Mouse (Mus musculus): ENCODE measurements around the gene 1700019N19Rik. TPM values are rescaled to one million over a fixed set of nuclear protein-coding genes. Genes with fewer than 3 reads are reported as not detected.

Gene 1700019N19Rik
- polyA plus RNA-seq, 1 experiment from 2014 or later = not detected

DNA sequence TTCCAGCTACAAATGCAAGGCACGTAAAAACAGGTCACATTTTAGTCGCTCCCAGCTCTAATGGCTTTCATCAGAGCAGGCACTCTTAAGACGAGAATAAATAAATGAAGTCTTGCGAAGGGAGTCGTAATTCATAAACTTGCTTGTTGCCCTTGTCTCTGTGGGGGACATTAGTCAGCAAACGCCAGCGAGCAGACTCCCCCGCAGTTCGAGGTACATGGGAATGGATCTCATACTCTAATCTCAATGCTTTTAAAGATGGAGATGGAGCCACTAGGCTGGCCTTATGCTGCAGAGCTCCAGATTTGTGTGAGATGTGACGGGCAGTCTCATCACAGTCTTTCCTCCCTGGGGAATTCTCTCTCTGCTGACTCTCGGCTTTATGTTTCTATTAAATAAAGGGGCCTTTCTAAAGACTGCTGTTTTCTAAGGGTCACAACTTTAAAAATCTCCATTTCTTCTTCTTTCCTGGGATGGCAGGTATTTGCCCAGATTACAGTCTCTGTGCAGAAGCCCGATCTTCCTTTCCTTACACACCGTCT lies 39.4 kb upstream of the 1700019N19Rik start:
- Histone ChIP-seq H3K4me3 (replicated peaks; ENCODE audit: low read depth, low read length) (no peak overlapping the region), H3K4me2 (ENCODE audit: low read length) (no peak overlapping the region), H3K36me3 (ENCODE audit: insufficient read depth, low read length) (no peaks in the 10 kb centered on the region), H3K27ac (no peak overlapping the region), H3K4me1 (replicated peaks; ENCODE audit: insufficient read depth, low read length) (peaks cover 10% of the 10 kb centered on the region), H3K9me3 (replicated peaks; ENCODE audit: low read length) (no peaks in the 10 kb centered on the region), H3K27me3 (ENCODE audit: insufficient read depth, low read length) (no peaks in the 10 kb centered on the region), H3K9ac (ENCODE audit: low read depth, low read length) (no peak overlapping the region)
- DNase-seq (ENCODE audit: low spot score) (peak; percentile 64), ATAC-seq (replicated peaks; ENCODE audit: low FRiP score, low read depth) (no peak)
- TF ChIP-seq CTCF (IDR thresholded peaks at IDR 0.05; ENCODE audit: low read depth) = no peak
- 22% methylated on average over 13 of the region's 13 CpGs for WGBS

DNA sequence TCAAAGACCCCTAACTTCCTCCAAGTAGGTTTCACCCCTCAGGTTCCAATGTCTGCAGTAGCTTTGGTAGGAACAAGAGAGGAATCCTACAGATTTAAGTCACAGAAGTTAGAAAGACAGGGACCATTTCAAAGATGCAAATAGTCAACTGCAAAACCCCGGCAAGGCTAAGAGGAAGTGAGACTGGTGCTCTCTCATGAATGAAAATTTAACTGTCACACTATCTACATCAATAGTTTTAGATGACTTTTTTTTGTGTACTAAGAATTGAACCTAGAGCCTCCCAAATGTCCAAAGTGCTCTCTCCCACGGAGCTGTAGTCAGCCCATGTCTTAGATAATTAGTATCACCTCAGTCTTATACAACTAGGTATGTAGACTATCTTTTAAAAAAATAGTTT lies 38.7 kb upstream of the 1700019N19Rik start:
- Histone ChIP-seq H3K36me3 (ENCODE audit: insufficient read depth, low read length) (no peaks in the 10 kb centered on the region), H3K4me2 (ENCODE audit: low read length) (no peak overlapping the region), H3K27me3 (ENCODE audit: insufficient read depth, low read length) (no peaks in the 10 kb centered on the region), H3K9ac (ENCODE audit: low read depth, low read length) (no peak overlapping the region), H3K27ac (no peak overlapping the region), H3K9me3 (replicated peaks; ENCODE audit: low read length) (no peaks in the 10 kb centered on the region), H3K4me3 (replicated peaks; ENCODE audit: low read depth, low read length) (no peak overlapping the region), H3K4me1 (replicated peaks; ENCODE audit: insufficient read depth, low read length) (peaks cover 10% of the 10 kb centered on the region)
- TF ChIP-seq CTCF (IDR thresholded peaks at IDR 0.05; ENCODE audit: low read depth) = no peak
- DNase-seq (ENCODE audit: low spot score) (no peak), ATAC-seq (replicated peaks; ENCODE audit: low FRiP score, low read depth) (no peak)
- 59% methylated on average over 2 of the region's 2 CpGs for WGBS

DNA sequence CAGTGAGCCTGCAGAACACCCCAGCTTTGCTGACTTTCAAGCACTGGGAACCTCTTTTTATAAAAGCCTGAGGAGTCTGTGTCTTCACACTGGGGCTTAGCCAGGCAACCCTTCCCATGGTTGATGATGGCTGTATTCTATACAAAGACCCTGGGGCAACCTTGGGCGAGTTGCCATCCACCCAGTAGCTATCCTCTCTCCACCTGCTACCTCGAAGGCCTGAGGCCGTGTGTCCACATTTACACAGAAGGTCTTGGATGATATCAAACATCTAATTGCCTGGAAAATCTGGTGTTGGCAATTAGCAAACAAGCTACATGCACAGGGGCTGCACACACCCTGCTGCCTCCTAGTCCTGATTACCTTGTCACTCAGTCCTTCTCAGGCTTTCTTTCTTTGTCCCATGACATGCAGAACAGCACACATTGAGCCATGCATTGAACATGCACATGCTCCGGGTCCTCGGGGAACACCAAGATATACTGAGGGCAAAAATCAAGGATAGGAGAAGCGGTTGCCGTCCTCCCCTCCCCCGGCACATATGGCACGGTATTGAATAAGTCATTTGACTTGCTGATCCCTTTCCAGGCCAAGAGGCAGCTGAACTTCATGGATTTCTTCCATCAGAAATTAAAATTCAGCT lies 37.1 kb upstream of the 1700019N19Rik start:
- 91% methylated on average over 9 of the region's 9 CpGs for WGBS

DNA sequence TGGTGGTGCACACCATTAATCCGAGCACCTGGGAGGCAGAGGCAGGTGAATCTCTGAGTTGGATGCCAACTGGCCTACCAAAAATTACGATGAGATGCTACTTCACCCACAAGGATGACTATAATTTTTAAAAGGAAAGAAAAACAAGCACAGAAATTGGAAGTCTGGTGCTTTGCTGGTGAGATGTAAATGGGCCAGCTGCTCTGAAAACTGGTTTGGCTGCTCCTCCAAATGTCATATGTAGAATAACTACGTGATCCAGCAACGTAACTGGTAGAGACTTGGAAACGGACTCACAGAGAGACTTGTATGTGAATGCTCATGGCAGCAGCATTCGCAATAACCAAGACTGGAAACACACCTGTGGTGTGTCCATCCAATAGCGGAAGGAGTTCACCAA lies 35.9 kb upstream of the 1700019N19Rik start:
- H3K4me2 ChIP-seq (ENCODE audit: low read length) = no peak overlapping the region
- H3K4me3 ChIP-seq (replicated peaks; ENCODE audit: low read depth, low read length) = no peak overlapping the region
- peaks cover 3% of the 10 kb centered on the region; the same call in 1 of the 2 replicates for H3K4me1 ChIP-seq (replicated peaks; ENCODE audit: insufficient read depth, low read length)
- DNase-seq (ENCODE audit: low spot score) (no peak), ATAC-seq (replicated peaks; ENCODE audit: low FRiP score, low read depth) (no peak)
- WGBS = 91% methylated on average over 7 of the region's 7 CpGs
- H3K36me3 ChIP-seq (ENCODE audit: insufficient read depth, low read length) = no peaks in the 10 kb centered on the region
- no peak overlapping the region for H3K9ac ChIP-seq (ENCODE audit: low read depth, low read length)
- no peak overlapping the region for H3K27ac ChIP-seq
- H3K9me3 ChIP-seq (replicated peaks; ENCODE audit: low read length) = no peaks in the 10 kb centered on the region
- no peak for TF ChIP-seq CTCF (IDR thresholded peaks at IDR 0.05; ENCODE audit: low read depth)
- H3K27me3 ChIP-seq (ENCODE audit: insufficient read depth, low read length) = no peaks in the 10 kb centered on the region

More for the DNA sequence above, 37.1 kb upstream of the 1700019N19Rik start:
- H3K4me3 ChIP-seq (replicated peaks; ENCODE audit: low read depth, low read length) = no peak overlapping the region
- H3K9me3 ChIP-seq (replicated peaks; ENCODE audit: low read length) = no peaks in the 10 kb centered on the region
- H3K4me2 ChIP-seq (ENCODE audit: low read length) = no peak overlapping the region
- no peak for TF ChIP-seq CTCF (IDR thresholded peaks at IDR 0.05; ENCODE audit: low read depth)
- H3K36me3 ChIP-seq (ENCODE audit: insufficient read depth, low read length) = no peaks in the 10 kb centered on the region
- peaks cover 10% of the 10 kb centered on the region for H3K4me1 ChIP-seq (replicated peaks; ENCODE audit: insufficient read depth, low read length)
- ATAC-seq (replicated peaks; ENCODE audit: low FRiP score, low read depth) = no peak
- no peak for DNase-seq (ENCODE audit: low spot score)
- no peak overlapping the region for H3K9ac ChIP-seq (ENCODE audit: low read depth, low read length)
- no peak overlapping the region for H3K27ac ChIP-seq
- no peaks in the 10 kb centered on the region for H3K27me3 ChIP-seq (ENCODE audit: insufficient read depth, low read length)

GRCm38 (mm10) chr19:58829575-58829974 lies 35.3 kb upstream of the 1700019N19Rik start:
- DNase-seq (ENCODE audit: low spot score) = no peak
- no peaks in the 10 kb centered on the region for H3K9me3 ChIP-seq (replicated peaks; ENCODE audit: low read length)
- no peak overlapping the region for H3K9ac ChIP-seq (ENCODE audit: low read depth, low read length)
- H3K4me2 ChIP-seq (ENCODE audit: low read length) = no peak overlapping the region
- 86% methylated on average over 5 of the region's 5 CpGs for WGBS
- no peaks in the 10 kb centered on the region for H3K27me3 ChIP-seq (ENCODE audit: insufficient read depth, low read length)
- peaks cover 3% of the 10 kb centered on the region; the same call in 1 of the 2 replicates for H3K4me1 ChIP-seq (replicated peaks; ENCODE audit: insufficient read depth, low read length)
- no peak overlapping the region for H3K27ac ChIP-seq
- H3K4me3 ChIP-seq (replicated peaks; ENCODE audit: low read depth, low read length) = no peak overlapping the region
- H3K36me3 ChIP-seq (ENCODE audit: insufficient read depth, low read length) = no peaks in the 10 kb centered on the region
- no peak for ATAC-seq (replicated peaks; ENCODE audit: low FRiP score, low read depth)
- TF ChIP-seq CTCF (IDR thresholded peaks at IDR 0.05; ENCODE audit: low read depth) = no peak

- H3K4me1 ChIP-seq (replicated peaks; ENCODE audit: insufficient read depth, low read length) = no peaks in the 10 kb centered on the region
- no peaks in the 10 kb centered on the region for H3K9me3 ChIP-seq (replicated peaks; ENCODE audit: low read length)
- peak; percentile 23; the same call in 1 of the 2 replicates for TF ChIP-seq CTCF (IDR thresholded peaks at IDR 0.05; ENCODE audit: low read depth)
- no peaks in the 10 kb centered on the region for H3K27me3 ChIP-seq (ENCODE audit: insufficient read depth, low read length)
- no peak overlapping the region for H3K27ac ChIP-seq
- no peak overlapping the region for H3K4me3 ChIP-seq (replicated peaks; ENCODE audit: low read depth, low read length)
- 53% methylated on average over 7 of the region's 7 CpGs for WGBS
- DNase-seq (ENCODE audit: low spot score) (no peak), ATAC-seq (replicated peaks; ENCODE audit: low FRiP score, low read depth) (no peak)
- no peak overlapping the region for H3K9ac ChIP-seq (ENCODE audit: low read depth, low read length)
- H3K4me2 ChIP-seq (ENCODE audit: low read length) = no peak overlapping the region
- no peaks in the 10 kb centered on the region for H3K36me3 ChIP-seq (ENCODE audit: insufficient read depth, low read length)
These were observed 33.4 kb upstream of the 1700019N19Rik start for GRCm38 (mm10) chr19:58827656-58828055.
